Mouse (Mus musculus) neutrophil, adult 65 days (primary cell): ENCODE measurements around the gene Uhrf1. TPM values are rescaled to one million over a fixed set of nuclear protein-coding genes. Genes with fewer than 3 reads are reported as not detected.

Source experiments
- total RNA-seq: library from RNA; stranded (reverse); gene quantifications from 2 replicates; pipeline ENCODE4 v1.2.4, GENCODE M21; 2023

The Uhrf1 gene
- total RNA-seq, result 92.2 and 99.1 TPM in 2 replicates

DNA sequence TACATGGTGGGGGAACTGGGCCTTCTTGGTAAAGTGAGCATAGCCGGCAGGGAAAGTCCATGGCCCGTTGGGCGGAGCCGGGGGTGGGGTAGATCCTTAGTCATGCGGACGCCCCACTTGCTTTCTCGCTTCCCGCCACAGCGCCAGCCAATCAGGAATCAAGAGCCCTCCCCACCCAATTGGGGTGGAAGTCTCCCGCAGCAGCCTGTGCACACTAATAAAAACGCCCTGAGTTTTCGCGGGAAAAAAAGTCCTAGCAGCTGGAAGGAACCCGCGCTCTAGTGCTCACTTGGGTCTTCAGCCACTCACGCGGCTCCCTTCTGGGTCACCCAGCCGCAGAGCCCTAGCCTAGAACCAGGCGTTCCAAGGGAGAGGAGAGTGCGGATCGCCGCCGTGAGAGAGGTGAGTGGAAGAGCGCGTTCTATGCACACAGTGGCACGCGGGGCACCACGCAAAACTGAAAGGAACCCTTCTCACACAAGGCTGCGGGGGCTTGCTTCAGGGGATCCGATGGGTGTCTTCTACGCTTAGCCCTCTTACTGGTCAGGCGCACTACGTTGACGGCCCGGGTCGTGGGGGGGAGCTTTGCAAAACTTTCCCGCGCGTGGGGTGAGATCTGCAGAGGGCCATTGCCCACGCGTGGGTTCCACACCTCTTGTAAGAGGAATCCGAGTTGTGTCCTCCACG, at the start of gene Uhrf1:
Uhrf1 (plus strand) TSS at position 162 of the 687 bp plus-strand sequence.

DNA sequence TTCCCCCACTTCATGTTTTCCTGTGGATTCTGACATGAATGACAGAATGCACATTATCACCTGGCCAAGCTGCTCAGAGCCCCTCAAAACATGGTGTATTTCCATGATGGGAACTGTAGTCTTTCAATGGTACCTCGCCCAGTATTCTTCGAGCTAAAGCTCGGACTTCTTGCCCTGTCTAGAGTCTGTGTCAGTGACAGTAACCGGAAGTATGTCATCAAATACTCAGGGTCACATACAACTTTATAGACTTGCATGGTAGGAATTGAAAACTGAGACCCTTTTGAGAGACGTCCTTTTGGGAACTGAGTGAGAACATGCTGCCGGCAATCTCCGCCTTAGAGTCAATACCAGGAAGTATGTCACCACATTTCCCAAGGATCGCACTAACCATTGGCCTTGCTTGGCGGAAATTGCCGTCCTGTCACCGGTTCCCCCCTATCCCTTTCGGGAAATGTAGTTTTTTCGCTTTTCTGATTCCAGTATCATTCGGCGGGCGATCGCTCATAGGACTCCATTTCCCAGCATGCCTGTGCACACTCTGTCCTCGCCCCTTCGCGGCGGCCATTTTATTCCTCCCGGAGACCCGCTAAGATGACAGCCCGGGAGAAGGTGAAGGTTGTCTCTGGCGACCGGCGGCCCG, 46.8 kb upstream of the Uhrf1 start, which contains the start of gene Fem1a:
Fem1a (plus strand) TSS at position 572 of the 643 bp plus-strand sequence.

DNA sequence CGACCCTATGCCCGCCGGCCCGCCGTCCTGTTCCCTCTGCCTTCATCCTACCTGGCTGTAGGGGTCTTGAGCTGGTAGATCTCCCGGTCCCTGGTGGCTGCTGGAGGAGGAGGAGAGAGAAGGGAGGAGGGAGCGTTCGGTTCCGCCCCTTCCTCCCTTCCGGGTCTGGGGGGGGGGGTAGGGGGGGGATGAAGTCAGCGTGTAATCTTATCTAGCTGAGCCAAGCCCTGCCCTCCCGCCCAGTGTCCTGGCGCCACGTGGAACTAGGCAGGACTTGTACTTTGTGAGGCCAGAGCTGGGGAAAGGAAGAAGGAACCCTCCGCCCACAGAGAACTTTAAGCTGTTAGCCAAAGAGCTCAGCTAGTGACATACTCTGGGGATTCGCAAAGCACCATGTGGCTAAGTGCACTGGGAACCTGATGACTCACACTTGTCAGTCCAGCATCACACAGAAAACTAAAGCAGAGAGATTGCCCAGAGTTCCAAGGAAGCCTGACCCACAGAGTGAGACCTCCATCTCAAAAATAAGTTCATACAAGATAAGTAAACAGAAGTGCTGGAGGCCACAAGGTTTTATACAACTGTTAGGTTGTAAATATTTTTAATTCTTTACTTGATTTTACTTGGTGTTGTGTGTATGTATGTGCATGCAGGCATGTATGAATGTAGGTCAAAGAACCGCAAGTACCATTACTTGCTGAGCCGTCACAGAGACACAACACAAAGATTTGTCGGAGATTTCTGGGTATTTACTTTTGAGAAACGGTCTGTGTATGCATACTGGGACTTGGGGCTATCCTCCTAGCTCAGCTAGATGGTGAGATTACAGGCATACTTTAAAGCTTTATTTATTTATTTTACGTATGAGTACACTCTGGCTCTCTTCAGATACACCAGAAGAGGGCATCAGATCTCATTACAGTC, 26.2 kb upstream of the Uhrf1 start, which contains the start of gene Ticam1:
Ticam1 (minus strand) TSS at position 144 of the 924 bp plus-strand sequence.

DNA sequence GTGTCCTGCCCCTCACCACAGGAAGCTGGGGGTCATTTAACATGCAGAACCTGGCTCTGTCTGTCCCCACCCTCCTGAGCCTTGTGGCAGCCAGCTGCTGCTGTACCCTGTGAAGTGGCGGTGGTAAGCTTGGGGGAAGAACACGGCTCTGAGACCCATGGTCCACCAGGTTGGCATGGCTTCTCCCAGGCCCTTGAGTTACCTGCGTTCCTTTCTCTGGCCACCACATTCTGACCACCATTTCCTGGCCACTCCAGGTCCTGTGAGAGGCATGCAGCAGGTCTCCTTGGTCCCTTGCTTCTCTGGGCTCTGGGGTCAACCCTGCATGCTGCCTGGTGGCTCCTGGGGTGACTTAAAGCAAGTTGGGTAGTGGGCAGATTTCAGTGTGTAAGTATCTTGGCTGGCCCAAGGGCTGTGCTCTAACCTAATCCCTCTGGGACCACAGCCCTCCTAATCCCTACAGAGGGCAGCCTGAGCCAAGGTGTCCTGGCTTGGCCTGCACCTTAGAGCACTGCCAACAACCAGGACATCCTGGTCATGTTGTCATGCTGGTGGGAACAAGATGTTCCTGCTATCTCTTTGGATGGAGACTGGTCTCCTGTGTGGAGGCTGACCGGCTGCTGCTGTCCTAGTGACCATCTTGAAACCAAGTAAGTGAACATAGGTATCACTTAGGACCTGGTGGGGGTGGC, 10.4 kb upstream of the Uhrf1 start, which contains the start of gene Plin3:
Plin3 (minus strand) TSS at position 343 of the 692 bp plus-strand sequence.

DNA sequence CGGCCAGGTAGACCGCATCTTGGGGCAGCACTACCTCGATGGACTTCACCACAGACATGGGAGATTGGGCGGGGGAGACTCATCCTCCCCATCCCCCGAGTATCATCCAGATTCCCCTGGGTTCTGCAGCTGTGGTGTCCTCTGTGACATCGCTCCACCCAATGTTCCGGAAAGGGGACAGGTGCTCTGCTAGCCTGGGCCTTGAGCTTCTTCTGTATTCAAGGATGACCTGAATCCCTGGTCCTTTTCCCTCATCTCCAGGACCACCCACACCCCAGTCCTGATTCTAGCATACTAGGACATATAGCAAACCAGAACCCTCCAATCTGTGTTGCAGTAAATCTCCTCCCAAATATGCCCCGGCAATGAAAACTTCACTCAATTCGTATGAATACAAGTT, 2.9 kb upstream of the Uhrf1 start, which contains the start of gene Arrdc5:
Arrdc5 (minus strand) TSS at position 101 of the 400 bp plus-strand sequence.

GRCm38 (mm10) chr17:56325450-56326152, 22.5 kb downstream of the Uhrf1 start, which contains the start of gene Kdm4b:
Gene Kdm4b, plus strand, starts transcription at chr17:56326062.

Other genes starting within 250 kb of the Uhrf1 start
- 34.6 and 43.8 TPM in 2 replicates for gene Ubxn6, start 228.3 kb upstream of the Uhrf1 start, total RNA-seq
- 39.1 and 57.9 TPM in 2 replicates for gene Hdgfl2, start 223.7 kb upstream of the Uhrf1 start, total RNA-seq
- gene Plin4, start 193.5 kb upstream of the Uhrf1 start, total RNA-seq, result 0.27 and 0.44 TPM in 2 replicates
- 0.60 and 0.84 TPM in 2 replicates for gene Plin5, start 185.7 kb upstream of the Uhrf1 start, total RNA-seq
- 220 and 249 TPM in 2 replicates for gene Lrg1, start 181.3 kb upstream of the Uhrf1 start, total RNA-seq
- 4.8 and 5.1 TPM in 2 replicates for gene Sema6b, start 163.0 kb upstream of the Uhrf1 start, total RNA-seq
- 0.76 and 1.0 TPM in 2 replicates for gene Tnfaip8l1, start 140.8 kb upstream of the Uhrf1 start, total RNA-seq
- gene Mydgf, start 119.4 kb upstream of the Uhrf1 start, total RNA-seq, result 27.1 and 28.7 TPM in 2 replicates
- 27.9 and 33.7 TPM in 2 replicates for gene Dpp9, start 84.4 kb upstream of the Uhrf1 start, total RNA-seq
- 9.7 and 13.8 TPM in 2 replicates for gene Fem1a, start 46.5 kb upstream of the Uhrf1 start, total RNA-seq
- gene Ticam1, start 26.5 kb upstream of the Uhrf1 start, total RNA-seq, result 11.1 and 13.8 TPM in 2 replicates
- gene Plin3, start 10.4 kb upstream of the Uhrf1 start, total RNA-seq, result 38.7 and 42.7 TPM in 2 replicates
- gene Arrdc5, start 3.0 kb upstream of the Uhrf1 start, total RNA-seq, result not detected in 2 replicates
- gene Kdm4b, start 22.7 kb downstream of the Uhrf1 start, total RNA-seq, result 15.9 and 22.0 TPM in 2 replicates
- 14.9 and 20.6 TPM in 2 replicates for gene Ptprs, start 173.2 kb downstream of the Uhrf1 start, total RNA-seq
- gene Znrf4, start 209.1 kb downstream of the Uhrf1 start, total RNA-seq, result not detected in 2 replicates